Mouse (Mus musculus) heart, adult 18-20 months (tissue): ENCODE data around the gene Krt5. TPM values are rescaled to one million over a fixed set of nuclear protein-coding genes. Genes with fewer than 3 reads are reported as not detected.

Experiments used
- microRNA-seq, 2 experiments: library from miRNA; unstranded; fragments of <30 nt; microRNA quantifications; one replicate each; pipeline ENCODE4 v1.2.0; 2022
- total RNA-seq, 2 experiments: library from RNA; stranded (reverse); gene quantifications; 2 replicates each; pipeline ENCODE4 v1.2.3; 2021

Krt5 gene
- total RNA-seq, 2 experiments from 2014 or later = 1.5 TPM; not detected in 1

Small RNA genes lying within 50 kb of the gene (microRNA-seq; reads per million reads assigned to microRNA genes)
- gene Gm44323 (0 reads per million in 2 experiments), gene Gm44342 (0 reads per million in 2 experiments), gene Gm44383 (0 reads per million in 2 experiments)

Other genes starting within 250 kb of the Krt5 start
- not detected for gene Krt81, start 249.1 kb downstream of the Krt5 start, total RNA-seq
- gene Krt86, start 239.4 kb downstream of the Krt5 start, total RNA-seq = not detected
- gene Krt83, start 221.4 kb downstream of the Krt5 start, total RNA-seq = not detected
- not detected for gene Gm49425, start 195.6 kb downstream of the Krt5 start, total RNA-seq
- not detected for gene Krt84, start 180.1 kb downstream of the Krt5 start, total RNA-seq
- gene Krt82, start 162.2 kb downstream of the Krt5 start, total RNA-seq = not detected
- gene Krt90, start 149.9 kb downstream of the Krt5 start, total RNA-seq = not detected
- gene Krt75, start 139.0 kb downstream of the Krt5 start, total RNA-seq = not detected
- gene Gm5414, start 84.7 kb downstream of the Krt5 start, total RNA-seq = not detected
- not detected for gene Gm5478, start 65.5 kb downstream of the Krt5 start, total RNA-seq
- not detected for gene Krt6b, start 32.6 kb downstream of the Krt5 start, total RNA-seq
- not detected for gene Krt6a, start 18.6 kb downstream of the Krt5 start, total RNA-seq
- gene Krt71, start 30.2 kb upstream of the Krt5 start, total RNA-seq = not detected
- gene Krt72, start 73.6 kb upstream of the Krt5 start, total RNA-seq = not detected
- gene Krt73, start 89.4 kb upstream of the Krt5 start, total RNA-seq = not detected
- not detected for gene Krt2, start 105.3 kb upstream of the Krt5 start, total RNA-seq
- not detected for gene Krt1, start 137.9 kb upstream of the Krt5 start, total RNA-seq
- not detected for gene Krt77, start 156.8 kb upstream of the Krt5 start, total RNA-seq
- not detected for gene Krt76, start 180.0 kb upstream of the Krt5 start, total RNA-seq
- gene Krt4, start 211.8 kb upstream of the Krt5 start, total RNA-seq = under 1 TPM in 1 of 2 experiments, not detected in 1; 0.33 TPM
- gene Krt79, start 227.4 kb upstream of the Krt5 start, total RNA-seq = not detected
- gene Krt78, start 241.4 kb upstream of the Krt5 start, total RNA-seq = under 1 TPM in 1 of 2 experiments, not detected in 1; 0.07 TPM